Mouse (Mus musculus) bone marrow, adult 2 months (tissue): ENCODE measurements around the gene Ankrd6.

Source experiments
- CTCF ChIP-seq: fragments of 200-500 bp; IDR thresholded peaks from 2 replicates; pipeline ENCODE4 v1.5.1; 2011; ENCODE audit warnings: low read length, control low read depth; ENCODE audit not compliant: control insufficient read depth, insufficient read depth
- POLR2A ChIP-seq: fragments of 200-500 bp; IDR thresholded peaks from 2 replicates; pipeline ENCODE4 v1.6.1; 2011; ENCODE audit warnings: low read depth, mild to moderate bottlenecking, control low read depth, low read length, borderline replicate concordance; ENCODE audit not compliant: control insufficient read depth

- TF ChIP-seq POLR2A = no peak
- TF ChIP-seq CTCF = no peak
These were observed 32.1 kb upstream of the Ankrd6 start, which contains the start of gene Rragd for GRCm38 (mm10) chr4:32982716-32983175.
